Mouse (Mus musculus): ENCODE results near the gene Mettl16.
"Not testable (repeated sequence)": the region's sequence is repeated elsewhere in the genome, so short reads cannot be mapped to it uniquely, and the experiment has no call there.

Gene Mettl16

GRCm38 (mm10) chr11:74772386-74772785 lies 1.8 kb downstream of the Mettl16 start:
- in situ Hi-C loops (cut with MboI, MseI) = no loop called here

DNA sequence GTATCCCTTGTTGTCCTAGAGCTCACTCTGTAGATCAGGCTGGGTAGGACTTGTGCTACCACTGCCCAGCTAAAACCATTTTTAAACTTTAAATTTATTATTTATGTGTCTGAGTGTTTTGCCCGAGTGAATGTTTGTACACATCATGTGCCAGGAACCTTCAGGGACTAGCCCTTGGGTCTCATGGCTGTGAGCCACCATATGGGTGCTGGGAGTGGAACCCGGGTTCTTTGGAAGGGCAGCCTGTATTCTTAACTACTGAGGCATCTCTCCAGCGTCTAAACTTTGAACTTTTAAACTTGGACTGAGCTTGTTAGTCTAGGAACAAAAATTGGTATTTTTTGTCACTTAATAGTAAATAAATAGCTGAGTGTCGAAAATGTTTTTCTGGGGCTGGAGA lies 22.2 kb downstream of the Mettl16 start:
- in situ Hi-C loops (cut with MboI, MseI) = no loop called here

GRCm38 (mm10) chr11:74800658-74801057 lies 30.0 kb downstream of the Mettl16 start:
- in situ Hi-C loops (cut with MboI, MseI) = no loop called here

DNA sequence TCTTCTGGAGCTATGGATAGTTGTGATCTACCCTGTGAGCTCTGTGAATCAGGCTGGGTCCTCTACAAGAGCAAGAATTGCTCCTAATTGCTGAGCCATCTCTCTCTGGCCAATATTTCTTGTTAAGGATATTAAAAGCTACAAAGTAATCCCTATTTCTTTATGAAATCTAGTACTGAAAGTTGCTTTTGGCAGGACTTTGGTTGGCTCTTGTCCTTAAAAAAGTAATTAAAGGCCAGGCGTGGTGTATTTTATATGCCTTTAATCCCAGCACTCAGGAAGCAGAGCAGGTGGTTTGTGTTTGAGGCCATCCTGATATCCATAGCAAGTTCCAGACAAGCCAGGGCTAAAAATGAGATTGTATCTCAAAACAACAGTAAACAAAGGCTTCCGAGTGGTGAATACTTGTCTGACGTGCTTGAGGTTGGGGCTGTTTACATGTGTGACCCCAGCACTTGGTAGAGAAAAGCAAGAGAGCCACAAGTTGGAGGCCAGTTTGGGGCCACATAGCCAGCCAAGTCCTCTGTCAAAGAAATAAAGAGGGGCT lies 33.5 kb downstream of the Mettl16 start:
- in situ Hi-C loops (cut with MboI, MseI) = no loop called here

DNA sequence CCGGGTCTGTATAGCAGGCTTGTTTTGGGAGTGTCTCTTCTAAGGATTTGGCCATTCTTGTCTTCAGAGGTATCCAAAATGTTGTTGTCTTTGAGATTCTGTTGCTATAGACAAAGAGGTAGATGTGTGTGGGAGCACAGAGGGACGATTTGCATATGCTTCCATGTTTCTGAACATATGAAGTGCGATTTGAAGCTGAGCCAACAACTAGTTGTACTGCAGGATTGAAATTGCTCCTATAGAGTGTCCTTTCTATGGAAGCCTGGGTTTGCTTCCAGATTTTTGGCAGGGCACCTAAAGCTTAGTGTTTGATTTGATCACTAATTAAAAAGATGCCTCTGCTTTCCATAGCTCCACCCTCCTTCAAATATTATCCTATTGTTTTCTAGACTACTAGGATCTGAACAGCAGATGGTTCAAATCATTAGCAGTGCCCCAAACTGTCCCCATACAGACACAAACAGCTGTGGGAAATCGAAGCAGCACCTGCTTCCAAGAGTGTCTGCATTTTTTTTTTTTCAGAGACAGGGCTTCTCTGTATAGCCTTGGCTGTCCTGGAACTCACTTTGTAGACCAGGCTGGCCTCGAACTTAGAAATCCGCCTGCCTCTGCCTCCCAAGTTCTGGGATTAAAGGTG lies 36.7 kb downstream of the Mettl16 start:
- in situ Hi-C loops (cut with MboI, MseI) = no loop called here

DNA sequence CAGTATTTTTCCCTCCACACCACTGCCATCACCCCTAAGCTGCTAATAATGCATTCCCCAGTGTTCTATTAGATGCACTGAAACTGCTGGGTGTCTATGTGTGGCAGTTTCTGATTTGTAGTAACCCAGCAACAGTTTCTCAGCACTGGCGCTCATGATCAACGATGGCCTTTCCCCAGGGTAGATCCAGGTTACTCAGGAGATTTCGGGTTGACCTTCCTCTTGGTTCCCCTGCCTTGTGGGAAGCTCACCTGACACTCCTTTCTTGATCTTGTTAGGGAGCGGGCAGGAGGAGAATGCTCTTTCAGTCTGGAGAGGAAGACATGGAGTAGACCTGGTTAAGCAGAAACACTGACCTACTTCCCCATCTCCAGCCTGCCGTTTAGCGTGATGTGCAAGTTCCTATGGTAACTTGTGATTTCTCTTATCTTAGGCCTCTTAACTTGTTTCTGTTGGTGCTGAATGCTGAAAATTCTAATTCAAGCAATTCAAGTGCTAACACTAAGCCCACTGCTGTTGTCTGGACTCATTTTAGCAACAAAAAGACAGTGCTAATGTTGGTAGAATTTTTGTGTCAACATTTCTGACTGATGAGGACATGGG lies 37.7 kb downstream of the Mettl16 start:
- in situ Hi-C loops (cut with MboI, MseI) = no loop called here

GRCm38 (mm10) chr11:74810134-74810533 lies 39.5 kb downstream of the Mettl16 start:
- in situ Hi-C loops (cut with MboI, MseI) = no loop called here

DNA sequence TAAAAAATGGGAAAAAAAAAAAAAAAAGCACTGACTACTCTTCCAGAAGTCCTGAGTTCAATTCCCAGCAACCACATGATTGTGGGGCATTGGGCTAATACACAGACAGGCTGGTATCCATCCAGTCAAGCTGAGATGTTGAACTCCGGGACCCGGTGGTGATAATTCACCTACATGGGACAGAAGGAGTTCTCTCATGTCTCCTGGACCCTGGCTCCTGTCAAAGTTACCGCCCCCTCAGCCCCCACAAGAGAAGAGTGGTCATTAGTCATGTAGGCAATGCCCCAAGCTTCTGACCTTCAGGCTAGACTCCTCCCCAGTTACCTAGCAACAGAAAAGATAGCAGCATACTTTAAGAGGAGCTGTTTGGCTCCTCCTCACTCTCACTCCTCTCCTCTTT lies 40.4 kb downstream of the Mettl16 start:
- in situ Hi-C loops (cut with MboI, MseI) = not testable (repeated sequence)

- in situ Hi-C loops (cut with MboI, MseI) = no loop called here
Measured at GRCm38 (mm10) chr11:74811538-74811937, 40.9 kb downstream of the Mettl16 start.

DNA sequence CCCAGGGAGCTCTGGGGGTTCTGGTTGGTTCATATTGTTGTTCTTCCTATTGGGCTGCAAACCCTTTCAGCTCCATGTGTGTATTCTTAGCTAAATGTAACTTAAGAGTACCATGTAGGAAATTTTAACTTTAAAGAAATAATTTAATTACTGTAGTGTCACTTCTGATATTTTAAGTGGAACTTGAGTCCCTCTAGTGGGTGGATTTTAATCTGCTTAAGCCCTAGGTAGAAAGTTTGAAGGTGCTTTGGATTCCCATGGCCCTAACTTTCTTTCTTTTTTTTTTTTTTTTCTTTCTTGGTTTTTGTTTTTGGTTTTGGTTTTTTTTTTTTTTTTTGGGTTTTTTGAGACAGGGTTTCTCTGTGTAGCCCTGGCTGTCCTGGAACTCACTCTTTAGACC lies 45.2 kb downstream of the Mettl16 start:
- in situ Hi-C loops (cut with MboI, MseI) = no loop called here

DNA sequence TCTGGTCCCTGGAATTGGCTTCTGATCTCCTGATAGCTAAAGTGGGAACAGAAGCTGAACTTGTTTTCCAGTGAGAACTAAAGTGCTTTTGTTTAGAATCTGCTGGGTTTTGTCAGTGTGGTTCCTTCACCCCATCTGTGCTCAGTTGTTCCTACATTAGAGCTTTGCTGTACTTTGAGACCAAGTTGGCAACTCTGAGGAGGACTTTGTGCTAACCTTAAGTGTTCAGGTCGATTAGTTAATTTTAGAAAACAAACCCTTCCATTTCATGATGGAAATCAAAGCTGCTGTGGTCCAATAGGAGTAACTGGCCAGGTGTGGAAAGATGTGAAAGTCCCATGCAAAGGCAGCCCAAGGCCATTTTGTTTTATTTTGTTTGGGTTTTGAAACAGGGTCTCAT lies 50.3 kb downstream of the Mettl16 start:
- in situ Hi-C loops (cut with MboI, MseI) = no loop called here

DNA sequence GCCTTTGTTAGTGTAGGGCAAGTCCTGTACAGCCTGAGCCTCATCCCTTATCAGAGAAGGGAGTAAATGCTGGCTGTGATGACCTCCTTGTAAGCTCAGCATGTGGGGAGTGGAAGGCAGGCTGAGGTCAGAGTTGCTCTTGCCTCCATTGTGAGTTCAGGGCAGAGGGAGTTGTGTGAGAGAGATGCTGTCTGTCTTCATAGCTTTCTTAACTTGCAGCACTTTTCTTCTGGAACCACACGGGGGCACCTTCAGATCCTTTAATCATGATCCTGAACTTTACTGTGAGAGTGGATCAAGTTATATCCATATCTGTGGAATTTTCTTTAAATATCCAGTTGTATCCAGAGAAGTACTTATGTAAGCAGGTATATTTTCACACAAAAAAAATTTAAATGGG lies 50.8 kb downstream of the Mettl16 start:
- in situ Hi-C loops (cut with MboI, MseI) = no loop called here

DNA sequence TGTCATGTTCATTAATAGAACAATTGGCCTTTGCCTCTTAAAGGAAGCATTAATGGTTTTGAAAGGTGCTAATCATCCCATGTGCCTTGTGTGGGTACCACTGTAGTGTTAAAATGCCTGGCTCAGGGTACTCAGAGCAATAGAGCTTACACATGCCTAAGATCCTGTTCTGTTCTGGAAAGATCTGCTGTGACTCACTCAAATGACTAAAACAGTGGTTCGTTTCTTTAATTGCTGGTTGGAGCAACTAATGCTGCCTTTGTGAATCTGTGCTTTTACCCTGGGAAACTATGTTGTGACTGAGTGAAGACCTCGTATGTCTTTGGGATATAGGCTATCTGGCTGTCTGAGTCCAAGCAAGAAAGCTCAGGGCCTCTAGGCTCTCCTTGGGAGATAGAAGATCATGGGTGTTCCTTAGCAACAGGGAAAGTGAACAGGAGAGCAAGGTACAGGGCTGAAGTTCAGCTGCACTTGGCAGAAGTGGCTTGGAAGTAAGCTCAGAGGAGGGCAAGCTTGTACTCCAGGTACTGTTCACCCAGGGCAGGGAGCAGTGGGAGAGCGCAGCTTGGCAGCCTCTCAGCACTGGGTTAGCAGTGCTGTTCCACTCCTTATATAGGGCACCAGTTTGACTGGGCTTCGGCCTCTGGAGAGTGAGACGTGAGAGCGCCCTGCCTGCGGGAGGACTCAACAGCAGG lies 52.3 kb downstream of the Mettl16 start:
- in situ Hi-C loops (cut with MboI, MseI) = no loop called here

- in situ Hi-C loops (cut with MboI, MseI) = loop anchor here (5.0 to 25.0 kb wide), 2 partner anchors 174 to 1639 kb away; partner anchors contain the start of genes Ctns, Emc6, Shpk and Tax1bp3
Measured at GRCm38 (mm10) chr11:74826151-74826550, 55.5 kb downstream of the Mettl16 start.

DNA sequence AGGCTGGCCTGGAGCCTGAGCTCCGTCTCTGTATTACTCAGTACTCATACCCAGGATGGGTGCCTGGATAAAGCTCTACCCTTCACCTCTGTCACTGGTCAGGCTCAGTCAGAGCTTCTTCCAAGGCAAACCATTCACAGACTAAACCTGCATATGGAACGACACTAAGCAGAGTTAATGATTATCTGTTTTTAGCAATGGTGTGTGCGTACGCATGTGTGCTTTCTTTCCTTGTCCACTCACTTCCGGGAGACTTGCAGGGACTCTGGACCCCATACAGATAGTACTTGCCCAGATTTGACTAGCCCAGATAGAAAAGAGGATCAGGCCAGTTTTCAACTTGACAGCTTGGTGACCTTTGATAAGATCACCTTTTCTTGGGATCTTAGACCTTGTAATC lies 56.1 kb downstream of the Mettl16 start:
- in situ Hi-C loops (cut with MboI, MseI) = loop anchor here (5.0 to 25.0 kb wide), 2 partner anchors 174 to 1639 kb away; partner anchors contain the start of genes Ctns, Emc6, Shpk and Tax1bp3

DNA sequence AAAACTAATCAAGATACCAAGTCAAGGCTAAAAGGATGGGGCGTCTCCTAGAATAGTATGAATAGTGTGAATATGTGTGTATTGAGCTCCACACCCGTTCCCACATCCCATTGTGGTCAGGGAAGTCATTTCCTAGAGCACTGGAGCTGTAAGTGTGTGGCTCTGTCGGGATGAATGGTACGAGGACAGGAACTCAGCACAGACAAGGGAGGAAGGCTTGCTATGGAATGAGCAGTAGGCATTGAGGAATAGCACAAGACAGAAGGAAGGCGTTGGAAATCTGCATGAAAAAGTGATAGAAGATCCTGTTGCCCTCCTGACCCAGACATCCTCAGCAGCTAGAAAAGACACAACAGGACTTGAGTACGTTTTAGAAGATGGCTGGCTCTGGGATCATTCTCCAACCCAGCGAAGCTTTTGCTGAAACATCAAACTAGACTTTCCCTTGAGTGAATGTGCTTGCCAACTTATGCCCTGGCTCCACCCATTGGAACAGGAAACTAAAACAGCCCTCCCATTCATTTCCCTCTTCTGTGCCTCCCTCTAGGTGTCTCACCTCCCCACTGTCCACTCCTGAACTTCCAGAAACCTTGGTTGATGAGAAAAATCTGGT lies 57.3 kb downstream of the Mettl16 start:
- in situ Hi-C loops (cut with MboI, MseI) = loop anchor here (5.0 to 25.0 kb wide), 2 partner anchors 176 to 1641 kb away; partner anchors contain the start of genes Ctns, Emc6, Shpk and Tax1bp3

- in situ Hi-C loops (cut with MboI, MseI) = loop anchor here (5.0 to 25.0 kb wide), 2 partner anchors 176 to 1641 kb away; partner anchors contain the start of genes Ctns, Emc6, Shpk and Tax1bp3
Measured at GRCm38 (mm10) chr11:74828404-74828931, 57.8 kb downstream of the Mettl16 start.

DNA sequence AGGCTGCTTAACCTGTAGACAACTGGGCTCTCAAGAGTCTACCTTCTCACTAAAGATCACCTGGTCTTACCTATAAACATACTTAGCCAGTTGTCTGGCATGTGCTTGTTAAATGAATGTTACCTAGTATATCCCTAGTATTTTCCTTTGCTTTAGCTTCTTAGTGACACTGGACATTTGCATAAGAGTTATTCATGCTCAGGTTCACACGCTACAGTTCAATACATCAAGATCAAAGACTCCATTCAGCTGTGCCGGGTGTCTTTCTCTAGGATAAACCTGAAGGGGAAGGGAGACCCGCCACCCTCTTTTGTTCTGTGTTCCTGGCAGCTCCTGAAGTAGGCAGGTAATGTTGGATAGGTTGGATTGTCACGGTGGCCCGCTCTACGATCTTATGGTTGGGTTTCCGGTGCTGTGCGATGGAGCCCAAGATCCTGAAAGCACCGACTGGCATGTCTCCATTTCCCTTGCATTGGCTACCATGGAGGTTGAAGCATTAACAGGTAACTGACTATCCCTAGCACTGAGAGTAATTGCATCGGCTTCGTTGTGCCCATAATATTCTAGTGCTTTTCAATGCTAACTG lies 58.4 kb downstream of the Mettl16 start:
- in situ Hi-C loops (cut with MboI, MseI) = loop anchor here (5.0 to 25.0 kb wide), 2 partner anchors 177 to 1642 kb away; partner anchors contain the start of genes Ctns, Emc6, Shpk and Tax1bp3

- in situ Hi-C loops (cut with MboI, MseI) = loop anchor here (5.0 to 25.0 kb wide), 2 partner anchors 178 to 1643 kb away; partner anchors contain the start of genes Ctns, Emc6, Shpk and Tax1bp3
Measured at GRCm38 (mm10) chr11:74829812-74830211, 59.2 kb downstream of the Mettl16 start.

DNA sequence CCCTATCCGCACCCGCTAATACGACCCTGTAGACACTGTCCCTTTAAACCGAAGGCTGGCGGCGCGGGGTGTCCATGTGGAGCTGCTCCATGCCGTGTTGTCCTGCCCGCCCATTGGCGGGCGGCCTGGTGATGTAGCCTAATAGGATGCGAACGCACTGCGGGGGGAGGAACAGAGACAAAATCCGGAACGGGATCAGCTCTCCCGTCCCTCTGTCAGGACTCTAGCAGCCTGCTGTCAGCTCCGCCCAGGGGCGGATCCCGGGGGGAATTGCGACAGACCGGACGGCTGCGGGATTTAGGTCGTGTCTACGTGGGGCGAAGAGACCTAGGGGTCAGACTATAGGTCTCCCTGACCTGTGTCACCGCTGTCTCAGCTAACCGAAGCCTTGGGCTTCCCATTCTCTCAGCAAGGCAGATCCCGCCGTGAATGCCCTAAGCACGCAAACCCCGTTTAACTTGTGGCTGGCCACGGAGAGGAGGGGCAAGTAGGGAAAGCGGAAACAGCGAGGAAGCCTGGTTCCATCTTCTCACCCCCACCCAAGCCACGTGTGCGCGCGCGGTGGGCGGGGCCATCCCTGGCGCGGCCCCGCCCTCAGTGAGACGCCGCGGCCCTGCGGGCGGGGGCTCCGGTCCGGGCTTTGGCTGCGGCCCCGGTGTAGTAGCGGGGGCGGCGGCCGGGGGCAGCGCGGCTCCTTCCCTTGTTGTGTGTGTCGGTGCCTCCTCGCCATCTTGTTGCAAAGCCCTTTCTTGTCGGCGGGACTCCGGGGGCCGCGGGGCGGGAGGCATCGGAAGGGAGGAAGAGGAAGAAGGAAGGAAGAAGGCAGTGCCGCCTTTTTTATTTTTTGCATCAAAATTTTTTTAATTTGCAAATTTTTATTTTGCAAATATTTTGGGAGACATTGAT lies 59.9 kb downstream of the Mettl16 start, which contains the start of gene Mnt:
Mnt (plus strand) TSS at position 665 of the 906 bp plus-strand sequence.
- in situ Hi-C loops (cut with MboI, MseI) = loop anchor here (25.0 kb wide), 1 partner anchor 1643 kb away; the partner anchor contains the start of genes Ctns, Emc6, Shpk and Tax1bp3

Data from T-helper 1 cell (primary cell).